Mouse (Mus musculus): ENCODE results near the gene 6430550D23Rik. TPM values are rescaled to one million over a fixed set of nuclear protein-coding genes. Genes with fewer than 3 reads are reported as not detected.

6430550D23Rik gene
- total and polyA plus RNA-seq, 2 experiments from 2014 or later, result 0.27 to 0.44 TPM

DNA sequence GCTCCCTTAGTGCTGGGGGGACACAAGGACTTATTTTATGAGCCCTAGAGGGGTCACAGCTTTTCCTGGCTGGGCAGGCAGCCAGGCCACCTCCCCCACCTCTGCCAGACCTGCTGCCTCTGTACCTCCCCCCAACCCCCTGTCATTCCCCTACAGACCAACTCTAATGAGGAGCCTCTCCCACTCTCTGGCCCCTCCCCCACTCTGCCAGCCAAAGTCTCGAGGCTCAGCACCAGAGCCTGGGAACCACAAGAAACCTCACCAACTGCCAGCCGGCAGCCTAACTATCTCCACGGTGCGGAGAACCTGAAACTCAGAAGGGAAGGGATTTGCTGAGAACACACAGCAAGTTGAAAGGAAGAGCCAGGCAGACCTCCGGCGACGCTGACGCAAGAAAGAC, 64.3 kb downstream of the 6430550D23Rik start:
- TF ChIP-seq CTCF (IDR thresholded peaks at IDR 0.05), result no peak
- Histone ChIP-seq H3K27me3 (ENCODE audit: insufficient read depth, low read length) (no peaks in the 10 kb centered on the region), H3K4me2 (ENCODE audit: low read depth, low read length, poor library complexity, severe bottlenecking) (peak overlapping the region; percentile 20; the same call in 1 of the 2 replicates), H3K36me3 (ENCODE audit: insufficient read depth, low read length) (no peaks in the 10 kb centered on the region), H3K4me1 (ENCODE audit: insufficient read depth, low read length) (peaks cover 3% of the 10 kb centered on the region; the same call in 1 of the 2 replicates), H3K9ac (replicated peaks; ENCODE audit: low read length, poor library complexity, severe bottlenecking) (no peak overlapping the region), H3K4me3 (ENCODE audit: low read depth, low read length) (no peak overlapping the region), H3K27ac (ENCODE audit: low read depth, low read length) (no peak overlapping the region), H3K9me3 (ENCODE audit: low read length) (no peaks in the 10 kb centered on the region)
- ATAC-seq (ENCODE audit: low FRiP score) (no peak), DNase-seq (ENCODE audit: low spot score) (no peak)
- WGBS, result 2% methylated on average over 8 of the region's 8 CpGs

DNA sequence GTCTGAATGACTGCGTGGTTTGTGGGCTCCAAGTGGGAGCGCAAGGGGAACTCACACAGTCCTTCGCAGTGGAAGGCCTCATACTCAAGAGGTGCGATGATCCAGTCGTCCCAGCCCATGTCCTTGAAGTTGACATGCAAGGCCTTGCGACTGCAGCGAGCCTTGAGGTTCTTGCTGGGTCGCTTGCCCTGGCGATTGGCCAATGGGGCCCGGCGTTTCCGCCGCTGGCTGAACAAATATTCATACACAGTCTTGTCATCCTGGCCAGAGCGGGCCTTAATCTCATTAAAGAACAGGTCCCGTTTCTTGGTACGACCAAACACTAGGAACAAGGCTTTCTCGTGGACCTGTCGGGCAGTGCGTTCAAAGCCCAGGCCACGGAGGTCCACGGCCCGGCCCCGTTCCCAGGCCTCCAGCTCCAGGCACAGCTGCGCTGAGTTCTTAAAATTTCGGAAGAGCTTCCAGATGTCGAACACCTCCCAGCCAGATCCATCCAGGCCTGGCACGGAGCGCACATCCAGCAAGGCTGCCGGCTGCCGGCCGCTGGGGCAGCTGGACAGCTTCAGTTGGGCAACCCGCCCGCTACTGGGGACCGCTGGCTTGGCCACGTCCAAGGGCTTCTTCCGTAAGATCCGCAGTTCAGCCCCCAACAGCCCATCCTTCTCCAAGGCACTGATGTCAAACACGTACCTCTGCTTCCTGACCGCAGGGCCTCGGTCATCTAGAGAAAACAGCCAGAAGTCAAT, 65.9 kb downstream of the 6430550D23Rik start:
- Histone ChIP-seq H3K9ac (replicated peaks; ENCODE audit: low read length, poor library complexity, severe bottlenecking) (no peak overlapping the region), H3K4me1 (ENCODE audit: insufficient read depth, low read length) (peaks cover 3% of the 10 kb centered on the region; the same call in 1 of the 2 replicates), H3K9me3 (ENCODE audit: low read length) (no peaks in the 10 kb centered on the region), H3K27ac (ENCODE audit: low read depth, low read length) (no peak overlapping the region), H3K36me3 (ENCODE audit: insufficient read depth, low read length) (no peaks in the 10 kb centered on the region), H3K27me3 (ENCODE audit: insufficient read depth, low read length) (no peaks in the 10 kb centered on the region), H3K4me2 (ENCODE audit: low read depth, low read length, poor library complexity, severe bottlenecking) (no peak overlapping the region), H3K4me3 (ENCODE audit: low read depth, low read length) (no peak overlapping the region)
- ATAC-seq (ENCODE audit: low FRiP score) (no peak), DNase-seq (ENCODE audit: low spot score) (no peak)
- TF ChIP-seq CTCF (IDR thresholded peaks at IDR 0.05), result no peak
- 90% methylated on average over 40 of the region's 40 CpGs for WGBS

DNA sequence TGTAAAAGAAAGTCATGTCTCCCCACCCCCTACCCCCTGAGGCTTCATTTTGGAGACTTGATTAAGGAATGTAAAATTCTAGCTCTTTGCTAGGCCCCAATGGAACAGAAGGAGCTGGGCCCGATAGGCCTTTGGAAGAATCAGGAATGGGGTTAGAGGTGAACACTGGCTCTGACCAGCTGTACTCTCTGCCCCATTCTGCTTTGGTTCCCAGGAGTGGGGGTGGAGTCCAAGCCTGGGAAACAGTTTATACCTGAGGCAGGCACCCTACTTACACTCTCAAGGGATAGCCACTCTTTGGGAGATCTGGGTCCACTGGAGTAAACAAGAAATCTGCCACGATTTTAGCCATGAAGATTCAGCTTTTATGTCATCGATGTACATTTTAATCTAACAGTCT, 67.1 kb downstream of the 6430550D23Rik start, which contains the start of gene Gm15557:
Gene Gm15557, plus strand, starts transcription at position 48 of the 400 bp plus-strand sequence.
- no peak for TF ChIP-seq CTCF (IDR thresholded peaks at IDR 0.05)
- ATAC-seq (ENCODE audit: low FRiP score), result no peak
- no peak within 1 kb of the TSS for H3K4me3 ChIP-seq (ENCODE audit: low read depth, low read length)
- H3K27me3 ChIP-seq (ENCODE audit: insufficient read depth, low read length), result no peaks in the 10 kb centered on the region
- H3K4me1 ChIP-seq (ENCODE audit: insufficient read depth, low read length), result peaks cover 3% of the 10 kb centered on the region; the same call in 1 of the 2 replicates
- 88% methylated on average over 3 of the region's 3 CpGs for WGBS
- no peak for DNase-seq (ENCODE audit: low spot score)
- H3K9me3 ChIP-seq (ENCODE audit: low read length), result no peaks in the 10 kb centered on the region
- no peak within 1 kb of the TSS for H3K4me2 ChIP-seq (ENCODE audit: low read depth, low read length, poor library complexity, severe bottlenecking)
- H3K27ac ChIP-seq (ENCODE audit: low read depth, low read length), result no peak within 1 kb of the TSS
- H3K36me3 ChIP-seq (ENCODE audit: insufficient read depth, low read length), result no peaks in the 10 kb centered on the region
- H3K9ac ChIP-seq (replicated peaks; ENCODE audit: low read length, poor library complexity, severe bottlenecking), result no peak within 1 kb of the TSS

DNA sequence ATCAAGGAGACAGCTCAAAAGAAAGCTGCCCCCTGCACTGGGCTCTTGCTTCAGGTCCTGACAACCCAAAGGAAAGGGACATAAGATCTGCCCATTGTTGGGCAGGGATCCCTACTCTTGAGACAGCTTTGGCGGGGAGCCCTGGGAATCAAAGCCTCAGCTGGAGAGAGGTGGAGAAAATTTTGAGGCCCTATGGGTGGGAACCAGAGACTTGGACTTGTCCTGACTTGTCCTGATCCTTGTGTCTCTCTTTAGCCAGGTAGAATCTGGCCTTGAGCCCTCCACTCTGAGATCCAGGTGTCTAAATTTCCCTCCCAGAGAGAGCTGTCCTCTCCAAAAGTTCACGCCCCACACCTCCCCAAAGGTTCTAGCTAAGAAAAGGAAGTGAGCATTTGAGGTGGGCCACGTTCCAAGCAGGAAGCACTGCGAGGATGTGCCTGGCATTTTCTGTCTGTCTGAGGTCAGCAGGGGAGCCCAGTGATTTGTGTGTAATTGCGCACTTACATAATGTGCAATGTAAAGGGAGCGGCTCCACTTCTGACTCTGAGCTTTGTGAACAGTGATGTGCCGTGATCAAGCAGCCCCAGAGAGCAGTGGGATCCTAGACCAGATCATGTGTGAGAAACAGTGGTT, 67.8 kb downstream of the 6430550D23Rik start:
- H3K4me1 ChIP-seq (ENCODE audit: insufficient read depth, low read length), result peaks cover 3% of the 10 kb centered on the region; the same call in 1 of the 2 replicates
- H3K9me3 ChIP-seq (ENCODE audit: low read length), result no peaks in the 10 kb centered on the region
- no peak for TF ChIP-seq CTCF (IDR thresholded peaks at IDR 0.05)
- no peak overlapping the region for H3K4me3 ChIP-seq (ENCODE audit: low read depth, low read length)
- ATAC-seq (ENCODE audit: low FRiP score), result no peak
- H3K27ac ChIP-seq (ENCODE audit: low read depth, low read length), result no peak overlapping the region
- no peak overlapping the region for H3K4me2 ChIP-seq (ENCODE audit: low read depth, low read length, poor library complexity, severe bottlenecking)
- H3K9ac ChIP-seq (replicated peaks; ENCODE audit: low read length, poor library complexity, severe bottlenecking), result no peak overlapping the region
- no peaks in the 10 kb centered on the region for H3K27me3 ChIP-seq (ENCODE audit: insufficient read depth, low read length)
- no peaks in the 10 kb centered on the region for H3K36me3 ChIP-seq (ENCODE audit: insufficient read depth, low read length)
- DNase-seq (ENCODE audit: low spot score), result no peak
- WGBS, result 78% methylated on average over 7 of the region's 7 CpGs

DNA sequence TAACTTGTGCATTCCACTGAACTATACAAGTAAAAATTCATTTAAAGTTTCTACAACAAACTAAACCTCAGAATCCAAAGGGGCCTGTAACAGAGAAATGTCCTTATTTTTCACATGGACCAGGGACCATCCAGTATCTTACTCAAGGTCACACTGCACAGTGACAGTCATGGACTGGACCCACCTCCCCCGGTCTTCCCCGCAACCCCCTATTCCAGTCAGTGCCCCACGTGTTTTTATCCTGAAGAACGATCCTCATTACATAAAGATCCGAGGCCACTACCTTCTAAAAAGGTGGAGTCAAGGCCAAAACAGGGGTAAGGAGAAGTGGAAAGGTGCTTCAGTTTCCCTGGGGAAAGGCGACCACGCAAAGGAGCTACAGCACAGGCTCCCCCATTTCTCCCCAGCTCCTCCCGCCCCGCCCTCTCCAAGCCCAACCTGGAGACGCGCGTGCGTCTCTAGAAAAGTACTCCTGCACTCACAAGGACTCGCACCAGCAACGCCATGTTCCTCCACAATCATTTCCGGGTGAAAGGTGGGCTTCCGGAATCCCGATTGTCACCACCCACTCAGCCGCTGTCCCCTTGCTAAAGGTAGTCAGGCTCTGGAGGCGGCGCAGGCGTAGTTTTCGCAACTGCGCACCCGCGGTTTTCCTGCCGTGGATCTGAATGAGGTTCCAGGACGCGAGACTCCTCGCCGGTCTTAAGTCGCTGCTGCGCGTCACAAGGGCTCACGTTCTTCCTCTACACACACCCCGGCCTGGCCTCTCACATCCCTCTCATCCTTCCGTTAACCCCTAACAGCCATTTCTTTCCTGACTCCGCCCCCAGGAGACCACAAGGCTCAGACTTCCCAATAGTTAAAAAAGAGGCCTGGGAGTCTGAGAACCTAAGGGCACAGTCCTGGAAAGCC, 78.0 kb downstream of the 6430550D23Rik start, which contains the start of gene Uqcc1:
Gene Uqcc1, minus strand, starts transcription at position 780 of the 912 bp plus-strand sequence.
- H3K9me3 ChIP-seq (ENCODE audit: low read length), result no peaks in the 10 kb centered on the region
- peak within 1 kb of the TSS; percentile 57 for H3K9ac ChIP-seq (replicated peaks; ENCODE audit: low read length, poor library complexity, severe bottlenecking)
- WGBS, result under 1% methylated on average over 38 of the region's 38 CpGs
- TF ChIP-seq CTCF (IDR thresholded peaks at IDR 0.05), result no peak
- DNase-seq (ENCODE audit: low spot score) (peak; percentile 98), ATAC-seq (ENCODE audit: low FRiP score) (peak; percentile 96)
- H3K4me2 ChIP-seq (ENCODE audit: low read depth, low read length, poor library complexity, severe bottlenecking), result peak within 1 kb of the TSS; percentile 59
- H3K36me3 ChIP-seq (ENCODE audit: insufficient read depth, low read length), result no peaks in the 10 kb centered on the region
- H3K4me3 ChIP-seq (ENCODE audit: low read depth, low read length), result peak within 1 kb of the TSS; percentile 51
- no peaks in the 10 kb centered on the region for H3K27me3 ChIP-seq (ENCODE audit: insufficient read depth, low read length)
- H3K27ac ChIP-seq (ENCODE audit: low read depth, low read length), result peak within 1 kb of the TSS; percentile 85
- peaks cover 7% of the 10 kb centered on the region; the same call in 1 of the 2 replicates for H3K4me1 ChIP-seq (ENCODE audit: insufficient read depth, low read length)

Measured in midbrain, postnatal 0 days (tissue).